Mouse (Mus musculus) frontal cortex, postnatal 25 days (tissue): ENCODE data around the gene Rara.

Experiments
- DNase-seq, 2 experiments: peaks; one replicate each; pipeline ENCODE4 v3.0.0; 2022; ENCODE audit warnings: low spot score in 2 of 2

Rara gene

DNA sequence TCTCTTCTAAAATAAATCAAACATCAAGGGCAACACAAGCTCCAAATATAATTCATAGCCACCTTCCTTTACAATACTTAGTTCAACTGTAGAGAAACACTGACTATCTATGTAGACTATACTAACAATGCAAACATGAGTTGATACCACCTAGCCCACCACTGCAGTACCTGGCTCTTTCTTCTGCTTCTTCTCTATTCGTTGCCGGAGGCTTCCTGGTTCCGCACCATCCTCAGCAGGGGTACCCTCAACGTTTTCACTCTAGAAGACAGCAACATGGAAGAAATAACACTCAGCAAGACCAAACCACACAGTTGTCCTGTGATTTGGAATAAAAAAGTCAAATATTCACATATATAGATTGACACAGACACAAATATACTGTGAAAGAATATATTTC, 70.0 kb downstream of the Rara start:
- no peak for DNase-seq

- no peak for DNase-seq
Observed at GRCm38 (mm10) chr11:98998776-98999175, 71.2 kb downstream of the Rara start.

DNA sequence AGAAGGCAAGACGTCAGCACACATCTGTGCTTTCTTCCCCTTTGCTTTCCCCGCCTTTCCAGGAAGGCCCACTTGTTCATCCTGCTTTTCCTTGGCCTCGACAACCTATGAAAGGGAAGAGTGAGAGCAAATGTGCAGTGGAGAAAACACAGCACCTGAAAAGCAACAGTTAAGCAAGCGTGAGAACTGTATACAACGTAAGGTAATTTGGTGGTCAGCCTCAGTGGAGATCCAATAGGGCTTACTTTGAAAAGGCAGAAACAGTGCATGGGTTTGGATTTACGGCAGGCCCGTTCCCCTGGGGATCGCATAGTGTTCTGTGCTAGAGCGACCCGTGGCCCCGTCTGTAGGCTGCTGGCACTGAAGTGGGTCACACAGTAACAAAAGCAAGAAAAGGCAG, 71.6 kb downstream of the Rara start:
- no peak for DNase-seq

- DNase-seq = no peak
Observed at GRCm38 (mm10) chr11:99006788-99007187, 79.2 kb downstream of the Rara start.

DNA sequence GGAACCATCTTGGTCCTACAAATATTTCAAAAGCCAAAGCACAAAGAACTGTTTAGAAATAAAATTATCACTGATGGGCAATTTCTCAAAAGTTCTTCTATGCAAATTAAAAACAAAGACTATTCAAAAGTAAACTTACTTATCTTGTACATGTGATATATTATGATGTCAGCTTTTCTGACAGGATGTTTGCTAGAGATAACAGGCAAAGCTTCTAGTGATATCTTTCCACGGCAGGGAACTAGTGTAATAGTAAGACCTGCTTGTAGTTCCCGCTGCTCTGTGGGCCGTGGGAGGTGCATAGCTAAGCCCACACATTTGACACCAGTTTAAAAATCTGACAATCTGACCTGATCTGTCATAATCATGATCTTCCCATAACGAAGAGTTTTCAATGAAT, 82.5 kb downstream of the Rara start:
- DNase-seq = no peak

- no peak for DNase-seq
Observed at GRCm38 (mm10) chr11:99010706-99011105, 83.1 kb downstream of the Rara start.

DNA sequence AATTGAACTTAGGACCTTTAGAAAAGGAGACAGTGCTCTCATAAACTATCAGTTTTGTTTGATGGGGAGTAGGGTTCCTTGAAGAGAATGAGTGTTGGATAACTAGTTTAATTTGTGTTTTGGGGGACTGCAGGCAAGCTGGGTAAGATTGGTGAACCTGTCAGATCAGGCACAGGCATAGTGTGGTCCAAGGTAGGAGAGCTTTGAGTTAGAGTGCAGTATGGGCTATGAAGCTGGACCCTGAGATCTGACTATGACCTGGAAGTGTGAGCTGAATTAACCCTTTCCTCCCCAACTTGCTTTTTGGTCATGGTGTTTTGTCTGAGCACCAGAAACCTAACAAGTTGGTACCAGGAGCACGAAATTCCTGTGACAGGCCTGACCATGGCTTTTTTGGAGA, 86.2 kb downstream of the Rara start:
- no peak for DNase-seq

DNA sequence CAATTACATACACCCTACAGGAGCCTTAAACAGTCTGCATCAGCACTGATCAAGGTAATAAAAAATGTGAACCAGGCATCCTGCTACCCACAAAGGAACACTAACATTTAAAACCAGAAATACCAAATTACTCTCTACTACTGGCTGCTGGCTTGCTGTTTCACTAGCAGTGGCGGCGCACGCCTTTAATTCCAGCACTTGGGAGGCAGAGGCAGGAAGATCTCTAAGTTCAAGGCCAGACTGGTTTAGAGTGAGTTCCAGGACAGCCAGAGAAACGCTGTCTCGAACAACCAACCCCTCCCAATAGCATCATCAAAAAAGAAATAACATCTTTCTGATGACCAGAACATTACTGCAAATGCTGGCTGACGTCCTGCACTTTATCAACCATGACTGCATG, 92.2 kb downstream of the Rara start:
- DNase-seq = no peak

DNA sequence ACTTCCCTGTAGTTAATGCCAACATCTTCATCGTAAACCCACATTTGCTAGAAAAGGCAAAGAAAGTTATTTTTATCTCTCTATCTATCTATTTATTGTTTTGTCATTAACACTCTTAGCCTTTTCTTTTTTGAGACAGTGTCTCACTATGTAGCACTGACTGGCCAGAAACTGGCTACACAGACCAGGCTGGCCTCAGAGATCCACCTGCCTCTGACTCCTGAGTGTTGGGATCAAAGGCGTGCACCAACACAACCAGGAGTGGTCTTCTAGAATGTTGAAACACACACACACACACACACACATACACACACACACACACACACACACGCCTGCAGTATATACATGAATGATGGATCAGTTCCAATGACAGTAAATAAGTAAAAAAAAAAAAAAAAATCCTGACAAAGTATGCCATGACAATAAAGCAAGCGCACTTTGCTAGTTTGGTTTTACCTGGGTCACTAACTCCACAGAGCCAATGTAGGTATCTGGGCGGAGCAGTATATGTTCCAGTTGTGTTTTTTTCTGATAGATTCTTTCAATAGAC, 94.8 kb downstream of the Rara start:
- DNase-seq = no peak

GRCm38 (mm10) chr11:99023094-99023493, 95.5 kb downstream of the Rara start:
- no peak for DNase-seq

GRCm38 (mm10) chr11:99023500-99024467, 96.2 kb downstream of the Rara start, which contains the start of gene Top2a:
TSS of gene Top2a (minus strand) at chr11:99024189.
- DNase-seq = peak; percentile 98 to 99
